Mouse (Mus musculus) lung, postnatal 4 days (tissue): Measurements from ENCODE around the gene Frmd4b.

Source experiments
- DNase-seq, 2 experiments: peaks; one replicate each; pipeline ENCODE4 v3.0.0; 2021

The Frmd4b gene

GRCm38 (mm10) chr6:97240092-97240491 is 377.2 kb downstream of the Frmd4b start:
- DNase-seq, result no peak

DNA sequence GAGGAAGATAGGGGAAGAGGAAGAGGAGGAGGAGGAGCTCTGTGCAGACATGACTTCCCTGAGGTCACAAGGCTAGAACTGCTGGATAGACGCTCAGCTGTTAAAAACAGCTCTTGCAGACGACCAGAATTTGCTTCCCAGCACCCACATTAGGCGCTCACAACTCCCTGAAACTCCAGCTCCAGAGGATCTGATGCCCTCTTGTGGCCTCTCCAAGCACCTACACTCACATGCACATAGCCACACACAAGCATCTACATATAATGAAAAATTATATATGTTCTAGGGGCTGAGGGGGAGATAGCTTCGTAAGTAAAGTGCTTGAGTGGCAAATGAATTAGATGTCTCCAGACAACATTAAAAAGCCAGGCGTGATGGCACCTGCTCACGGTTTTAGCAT is 378.0 kb downstream of the Frmd4b start:
- no peak for DNase-seq
